Mouse (Mus musculus) splenic B cell, adult 2 months (primary cell): ENCODE measurements at regions not wholly inside any gene's neighbourhood (a gene's known extent, or its start where the extent isn't known, plus 50 kb on each side); places are given as distances from the start of the nearest gene placed in this dataset.

Experiments used
- DNase-seq: peaks from one replicate; pipeline ENCODE4 v3.0.0-alpha.2; 2011; ENCODE audit warnings: low read depth, low spot score
- H3K27me3 ChIP-seq: 2 replicates; pipeline ENCODE4 v1.6.1; 2012; ENCODE audit warnings: mild to moderate bottlenecking, low read length, moderate library complexity, mixed read lengths; ENCODE audit not compliant: control insufficient read depth, poor library complexity, insufficient read depth, severe bottlenecking
- H3K36me3 ChIP-seq: 2 replicates; pipeline ENCODE4 v1.6.1; 2012; ENCODE audit warnings: mild to moderate bottlenecking, low read length, moderate library complexity, mixed read lengths; ENCODE audit not compliant: control insufficient read depth, poor library complexity, insufficient read depth, severe bottlenecking

GRCm38 (mm10) chr1:185650926-185651325 is 196.3 kb downstream of the Slc30a10 start:
- no peak for DNase-seq
- no peaks in the 10 kb centered on the region for H3K27me3 ChIP-seq

GRCm38 (mm10) chr1:185655021-185655420 is 200.4 kb downstream of the Slc30a10 start:
- H3K36me3 ChIP-seq: no peaks in the 10 kb centered on the region
- H3K27me3 ChIP-seq: no peaks in the 10 kb centered on the region
- no peak for DNase-seq

More at GRCm38 (mm10) chr1:185650926-185651325, 196.3 kb downstream of the Slc30a10 start:
- no peaks in the 10 kb centered on the region for H3K36me3 ChIP-seq

- DNase-seq: no peak
- Histone ChIP-seq H3K27me3 (no peaks in the 10 kb centered on the region), H3K36me3 (no peaks in the 10 kb centered on the region)
Measured at GRCm38 (mm10) chr1:185655461-185655860, 200.8 kb downstream of the Slc30a10 start.

- no peaks in the 10 kb centered on the region for H3K36me3 ChIP-seq
- H3K27me3 ChIP-seq: no peaks in the 10 kb centered on the region
- DNase-seq: no peak
Measured at GRCm38 (mm10) chr1:185657286-185657685, 202.6 kb downstream of the Slc30a10 start.

- Histone ChIP-seq H3K27me3 (no peaks in the 10 kb centered on the region), H3K36me3 (no peaks in the 10 kb centered on the region)
- DNase-seq: no peak
Measured at GRCm38 (mm10) chr1:185659476-185659875, 204.8 kb downstream of the Slc30a10 start.

- no peaks in the 10 kb centered on the region for H3K36me3 ChIP-seq
Measured at GRCm38 (mm10) chr1:185662336-185662735, 207.7 kb downstream of the Slc30a10 start.

GRCm38 (mm10) chr1:185670029-185670741 is 215.5 kb downstream of the Slc30a10 start:
- DNase-seq: no peak
- no peaks in the 10 kb centered on the region for H3K36me3 ChIP-seq
- H3K27me3 ChIP-seq: no peaks in the 10 kb centered on the region

More at GRCm38 (mm10) chr1:185662336-185662735, 207.7 kb downstream of the Slc30a10 start:
- H3K27me3 ChIP-seq: no peaks in the 10 kb centered on the region
- no peak for DNase-seq

- H3K27me3 ChIP-seq: no peaks in the 10 kb centered on the region
- no peaks in the 10 kb centered on the region for H3K36me3 ChIP-seq
- no peak for DNase-seq
Measured at GRCm38 (mm10) chr1:185672940-185673339, 218.3 kb downstream of the Slc30a10 start.

- Histone ChIP-seq H3K27me3 (no peaks in the 10 kb centered on the region), H3K36me3 (no peaks in the 10 kb centered on the region)
- DNase-seq: no peak
Measured at GRCm38 (mm10) chr1:185675674-185676420, 221.2 kb downstream of the Slc30a10 start.

- peak; percentile 16 for DNase-seq
Measured at GRCm38 (mm10) chr1:185681610-185682457, 227.2 kb downstream of the Slc30a10 start.

GRCm38 (mm10) chr1:185682458-185682750 is 227.8 kb downstream of the Slc30a10 start:
- H3K27me3 ChIP-seq: no peaks in the 10 kb centered on the region
- H3K36me3 ChIP-seq: no peaks in the 10 kb centered on the region
- DNase-seq: no peak

More at GRCm38 (mm10) chr1:185681610-185682457, 227.2 kb downstream of the Slc30a10 start:
- Histone ChIP-seq H3K36me3 (no peaks in the 10 kb centered on the region), H3K27me3 (no peaks in the 10 kb centered on the region)

- Histone ChIP-seq H3K36me3 (no peaks in the 10 kb centered on the region), H3K27me3 (no peaks in the 10 kb centered on the region)
- no peak for DNase-seq
Measured at GRCm38 (mm10) chr1:185684638-185685037, 230.0 kb downstream of the Slc30a10 start.

- no peak for DNase-seq
- Histone ChIP-seq H3K36me3 (no peaks in the 10 kb centered on the region), H3K27me3 (no peaks in the 10 kb centered on the region)
Measured at GRCm38 (mm10) chr1:185688506-185688905, 233.9 kb downstream of the Slc30a10 start.

- no peaks in the 10 kb centered on the region for H3K36me3 ChIP-seq
- no peak for DNase-seq
Measured at GRCm38 (mm10) chr1:185695394-185695793, 240.7 kb downstream of the Slc30a10 start.

GRCm38 (mm10) chr1:185699758-185700157 is 245.1 kb downstream of the Slc30a10 start:
- H3K36me3 ChIP-seq: no peaks in the 10 kb centered on the region
- no peak for DNase-seq

More at GRCm38 (mm10) chr1:185695394-185695793, 240.7 kb downstream of the Slc30a10 start:
- H3K27me3 ChIP-seq: no peaks in the 10 kb centered on the region

More at GRCm38 (mm10) chr1:185699758-185700157, 245.1 kb downstream of the Slc30a10 start:
- H3K27me3 ChIP-seq: no peaks in the 10 kb centered on the region
